Mouse (Mus musculus): ENCODE measurements around the gene Ltbp4. TPM values are rescaled to one million over a fixed set of nuclear protein-coding genes. Genes with fewer than 3 reads are reported as not detected.

The Ltbp4 gene
- polyA plus RNA-seq, 1 experiment from 2014 or later, result 10.8 TPM

DNA sequence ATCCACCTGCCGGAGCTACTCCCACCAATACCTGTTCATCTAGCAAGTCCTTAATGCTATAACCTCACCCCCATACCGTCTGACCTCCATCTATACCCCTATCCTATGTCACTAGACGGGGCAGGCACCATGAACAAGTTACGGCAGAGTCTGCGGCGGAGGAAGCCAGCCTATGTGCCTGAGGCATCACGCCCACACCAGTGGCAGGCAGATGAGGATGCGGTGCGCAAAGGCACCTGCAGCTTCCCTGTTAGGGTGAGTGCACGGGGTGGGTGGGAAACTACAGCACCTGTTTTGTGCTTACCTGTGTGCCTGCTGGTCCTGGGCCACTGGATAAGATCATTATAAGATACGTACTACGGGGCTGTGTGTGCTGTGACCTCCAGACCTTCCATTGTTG lies 72.7 kb downstream of the Ltbp4 start:
- DNase-seq (ENCODE audit: low spot score), result no peak
- no peak for ATAC-seq (ENCODE audit: insufficient number of reproducible peaks, low FRiP score, low TSS enrichment, low read depth)
- Histone ChIP-seq H3K9me3 (ENCODE audit: control insufficient read depth, low read length) (no peaks in the 10 kb centered on the region), H3K27ac (replicated peaks; ENCODE audit: low read depth, low read length) (no peak overlapping the region), H3K27me3 (ENCODE audit: control insufficient read depth, insufficient read depth, low read length) (no peaks in the 10 kb centered on the region), H3K36me3 (ENCODE audit: control insufficient read depth, insufficient read depth, low read length) (peaks cover 2% of the 10 kb centered on the region), H3K4me3 (ENCODE audit: low read depth, low read length) (no peak overlapping the region), H3K4me1 (ENCODE audit: control insufficient read depth, insufficient read depth, low read length) (peaks cover under 1% of the 10 kb centered on the region; the same call in 1 of the 2 replicates), H3K9ac (ENCODE audit: low read length) (no peak overlapping the region), H3K4me2 (ENCODE audit: low read depth, severe bottlenecking) (no peak overlapping the region)
- 90% methylated on average over 12 of the region's 12 CpGs for WGBS

DNA sequence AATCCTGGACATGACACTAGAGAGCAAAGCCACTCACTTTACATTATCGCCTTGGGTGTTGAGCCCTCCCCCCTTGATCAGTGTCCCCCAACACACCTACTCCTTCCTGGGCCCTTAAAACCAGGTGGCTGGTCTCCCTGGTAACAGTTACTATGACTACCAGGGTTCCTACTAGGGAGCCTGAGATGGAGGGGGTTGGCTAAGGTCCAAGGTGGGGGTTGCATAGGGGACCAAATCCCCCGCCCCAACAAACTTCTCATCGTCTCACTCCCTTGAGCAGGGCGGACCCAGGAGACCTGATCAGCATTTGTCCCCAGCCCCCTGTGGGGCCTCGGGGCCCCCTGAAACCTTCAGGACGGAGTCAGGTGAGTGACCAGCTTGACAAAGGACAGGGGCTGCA lies 75.6 kb downstream of the Ltbp4 start:
- Histone ChIP-seq H3K9me3 (ENCODE audit: control insufficient read depth, low read length) (no peaks in the 10 kb centered on the region), H3K9ac (ENCODE audit: low read length) (no peak overlapping the region), H3K4me2 (ENCODE audit: low read depth, severe bottlenecking) (no peak overlapping the region), H3K36me3 (ENCODE audit: control insufficient read depth, insufficient read depth, low read length) (peaks cover 1% of the 10 kb centered on the region; the same call in 1 of the 2 replicates), H3K27ac (replicated peaks; ENCODE audit: low read depth, low read length) (no peak overlapping the region), H3K27me3 (ENCODE audit: control insufficient read depth, insufficient read depth, low read length) (no peaks in the 10 kb centered on the region), H3K4me3 (ENCODE audit: low read depth, low read length) (no peak overlapping the region), H3K4me1 (ENCODE audit: control insufficient read depth, insufficient read depth, low read length) (peaks cover 19% of the 10 kb centered on the region)
- DNase-seq (ENCODE audit: low spot score), result no peak
- 85% methylated on average over 6 of the region's 6 CpGs for WGBS
- ATAC-seq (ENCODE audit: insufficient number of reproducible peaks, low FRiP score, low TSS enrichment, low read depth), result no peak

DNA sequence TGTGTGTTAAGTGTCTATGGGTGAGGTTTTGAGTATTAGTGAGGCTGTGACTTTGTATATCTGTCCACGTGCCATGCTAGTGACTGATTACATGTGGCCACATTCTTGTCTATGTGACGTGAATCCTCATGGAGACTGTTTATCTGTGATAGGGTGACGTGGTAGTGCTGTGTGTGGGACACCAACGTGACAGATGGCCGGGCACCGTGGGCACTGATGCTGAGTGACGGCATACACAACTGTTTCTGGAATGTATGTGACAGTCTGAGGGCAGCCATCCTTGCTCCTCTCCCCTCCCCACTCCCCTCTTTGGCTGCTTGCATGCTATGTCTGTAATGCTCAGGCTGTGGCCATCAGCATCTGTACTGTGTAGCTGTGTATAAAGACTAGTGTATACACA lies 76.6 kb downstream of the Ltbp4 start:
- H3K9me3 ChIP-seq (ENCODE audit: control insufficient read depth, low read length), result no peaks in the 10 kb centered on the region
- H3K4me1 ChIP-seq (ENCODE audit: control insufficient read depth, insufficient read depth, low read length), result peaks cover 19% of the 10 kb centered on the region
- no peak for DNase-seq (ENCODE audit: low spot score)
- peaks cover 2% of the 10 kb centered on the region; the same call in 1 of the 2 replicates for H3K36me3 ChIP-seq (ENCODE audit: control insufficient read depth, insufficient read depth, low read length)
- H3K4me3 ChIP-seq (ENCODE audit: low read depth, low read length), result no peak overlapping the region
- no peak for ATAC-seq (ENCODE audit: insufficient number of reproducible peaks, low FRiP score, low TSS enrichment, low read depth)
- no peaks in the 10 kb centered on the region for H3K27me3 ChIP-seq (ENCODE audit: control insufficient read depth, insufficient read depth, low read length)
- no peak overlapping the region for H3K27ac ChIP-seq (replicated peaks; ENCODE audit: low read depth, low read length)
- WGBS, result 94% methylated on average over 7 of the region's 7 CpGs
- no peak overlapping the region for H3K9ac ChIP-seq (ENCODE audit: low read length)
- H3K4me2 ChIP-seq (ENCODE audit: low read depth, severe bottlenecking), result no peak overlapping the region

DNA sequence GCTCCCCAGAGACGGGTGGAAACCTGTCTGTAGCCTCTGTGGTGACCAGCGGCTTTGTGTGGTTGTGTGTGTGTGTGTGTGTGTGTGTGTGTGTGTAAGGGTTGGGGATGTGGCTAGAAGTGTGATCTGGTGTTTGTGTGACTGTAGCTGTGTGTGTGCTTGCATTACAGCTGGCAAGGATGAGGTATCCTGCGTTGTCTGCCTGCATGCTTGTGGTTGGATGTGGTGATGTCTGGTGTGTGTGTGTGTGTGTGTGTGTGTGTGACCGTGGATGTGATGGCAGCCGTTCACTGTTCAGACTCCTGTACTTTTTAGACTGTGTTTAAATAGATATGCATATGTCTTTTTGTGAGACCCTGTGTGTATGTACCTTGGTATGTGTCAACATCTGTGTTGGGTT lies 77.7 kb downstream of the Ltbp4 start:
- ATAC-seq (ENCODE audit: insufficient number of reproducible peaks, low FRiP score, low TSS enrichment, low read depth) (no peak), DNase-seq (ENCODE audit: low spot score) (no peak)
- H3K27ac ChIP-seq (replicated peaks; ENCODE audit: low read depth, low read length), result no peak overlapping the region
- no peaks in the 10 kb centered on the region for H3K9me3 ChIP-seq (ENCODE audit: control insufficient read depth, low read length)
- H3K4me3 ChIP-seq (ENCODE audit: low read depth, low read length), result peak overlapping the region; percentile 63
- peak overlapping the region; percentile 69 for H3K4me2 ChIP-seq (ENCODE audit: low read depth, severe bottlenecking)
- WGBS, result 68% methylated on average over 5 of the region's 5 CpGs
- H3K4me1 ChIP-seq (ENCODE audit: control insufficient read depth, insufficient read depth, low read length), result peaks cover 19% of the 10 kb centered on the region
- peak overlapping the region; percentile 85 for H3K9ac ChIP-seq (ENCODE audit: low read length)
- H3K36me3 ChIP-seq (ENCODE audit: control insufficient read depth, insufficient read depth, low read length), result peaks cover 2% of the 10 kb centered on the region
- no peaks in the 10 kb centered on the region for H3K27me3 ChIP-seq (ENCODE audit: control insufficient read depth, insufficient read depth, low read length)

DNA sequence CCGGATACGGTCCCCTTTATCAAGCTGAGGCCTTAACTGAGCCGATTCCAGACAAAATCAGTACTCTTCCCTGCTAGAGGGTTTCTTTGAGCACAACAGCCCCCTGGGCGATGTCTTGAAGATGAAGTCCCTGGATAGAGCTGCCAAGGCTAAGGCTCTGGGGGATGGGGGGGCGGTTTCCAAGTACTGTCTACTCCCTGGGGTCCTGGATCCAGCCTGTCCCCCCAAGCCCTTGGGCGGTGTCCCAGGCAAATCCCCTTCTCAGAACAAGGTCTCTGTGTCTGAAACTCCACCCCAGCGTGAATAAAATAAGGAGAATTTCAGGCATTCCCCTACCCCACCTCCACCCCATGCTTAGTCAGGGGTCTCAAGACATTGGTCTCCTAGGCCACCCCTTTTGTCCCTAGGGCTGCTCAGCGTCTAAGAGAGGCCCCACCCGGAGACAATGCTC lies 78.2 kb downstream of the Ltbp4 start:
- peak; percentile 50 for DNase-seq (ENCODE audit: low spot score)
- H3K4me1 ChIP-seq (ENCODE audit: control insufficient read depth, insufficient read depth, low read length), result peaks cover 19% of the 10 kb centered on the region
- H3K4me2 ChIP-seq (ENCODE audit: low read depth, severe bottlenecking), result peak overlapping the region; percentile 69
- no peaks in the 10 kb centered on the region for H3K27me3 ChIP-seq (ENCODE audit: control insufficient read depth, insufficient read depth, low read length)
- no peak for ATAC-seq (ENCODE audit: insufficient number of reproducible peaks, low FRiP score, low TSS enrichment, low read depth)
- no peak overlapping the region for H3K27ac ChIP-seq (replicated peaks; ENCODE audit: low read depth, low read length)
- WGBS, result 7% methylated on average over 9 of the region's 9 CpGs
- no peaks in the 10 kb centered on the region for H3K9me3 ChIP-seq (ENCODE audit: control insufficient read depth, low read length)
- H3K9ac ChIP-seq (ENCODE audit: low read length), result peak overlapping the region; percentile 85
- peaks cover 2% of the 10 kb centered on the region for H3K36me3 ChIP-seq (ENCODE audit: control insufficient read depth, insufficient read depth, low read length)
- H3K4me3 ChIP-seq (ENCODE audit: low read depth, low read length), result peak overlapping the region; percentile 63

- peaks cover 19% of the 10 kb centered on the region for H3K4me1 ChIP-seq (ENCODE audit: control insufficient read depth, insufficient read depth, low read length)
- peak within 1 kb of the TSS; percentile 63 for H3K4me3 ChIP-seq (ENCODE audit: low read depth, low read length)
- no peaks in the 10 kb centered on the region for H3K27me3 ChIP-seq (ENCODE audit: control insufficient read depth, insufficient read depth, low read length)
- peak within 1 kb of the TSS; percentile 85 for H3K9ac ChIP-seq (ENCODE audit: low read length)
- 1% methylated on average over 39 of the region's 47 CpGs for WGBS
- H3K4me2 ChIP-seq (ENCODE audit: low read depth, severe bottlenecking), result peak within 1 kb of the TSS; percentile 69
- H3K9me3 ChIP-seq (ENCODE audit: control insufficient read depth, low read length), result no peaks in the 10 kb centered on the region
- H3K27ac ChIP-seq (replicated peaks; ENCODE audit: low read depth, low read length), result peak within 1 kb of the TSS; percentile 47; the same call in 1 of the 2 replicates
- DNase-seq (ENCODE audit: low spot score) (peak; percentile 96), ATAC-seq (ENCODE audit: insufficient number of reproducible peaks, low FRiP score, low TSS enrichment, low read depth) (peak; percentile 83)
- H3K36me3 ChIP-seq (ENCODE audit: control insufficient read depth, insufficient read depth, low read length), result peaks cover 2% of the 10 kb centered on the region
Observed at GRCm38 (mm10) chr7:27258205-27258899, 79.1 kb downstream of the Ltbp4 start, which contains the start of gene Numbl. Gene Numbl (plus strand): TSS chr7:27258433.

DNA sequence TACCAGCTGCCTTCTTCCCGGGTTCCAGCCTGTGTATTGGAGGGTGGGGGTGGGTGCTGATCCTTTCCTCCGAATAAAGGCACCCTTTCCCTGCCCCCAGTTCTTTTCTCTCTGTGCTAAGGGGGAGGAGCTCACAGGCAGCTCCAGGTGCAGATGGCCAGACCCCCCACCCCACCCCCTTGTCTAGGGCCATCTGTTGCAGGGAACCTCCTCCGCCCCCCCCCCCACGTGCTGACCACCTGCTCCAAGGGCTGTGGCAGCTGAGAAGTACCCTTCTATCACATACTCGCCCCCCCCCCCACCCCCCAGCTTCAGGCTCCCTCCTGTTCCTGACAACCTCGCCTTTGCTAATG lies 79.7 kb downstream of the Ltbp4 start:
- H3K4me3 ChIP-seq (ENCODE audit: low read depth, low read length), result peak overlapping the region; percentile 63
- peak overlapping the region; percentile 69 for H3K4me2 ChIP-seq (ENCODE audit: low read depth, severe bottlenecking)
- H3K4me1 ChIP-seq (ENCODE audit: control insufficient read depth, insufficient read depth, low read length), result peaks cover 19% of the 10 kb centered on the region
- no peaks in the 10 kb centered on the region for H3K27me3 ChIP-seq (ENCODE audit: control insufficient read depth, insufficient read depth, low read length)
- H3K9ac ChIP-seq (ENCODE audit: low read length), result no peak overlapping the region
- DNase-seq (ENCODE audit: low spot score), result peak; percentile 38
- peak; percentile 27 for ATAC-seq (ENCODE audit: insufficient number of reproducible peaks, low FRiP score, low TSS enrichment, low read depth)
- H3K9me3 ChIP-seq (ENCODE audit: control insufficient read depth, low read length), result no peaks in the 10 kb centered on the region
- H3K36me3 ChIP-seq (ENCODE audit: control insufficient read depth, insufficient read depth, low read length), result peaks cover 2% of the 10 kb centered on the region
- no peak overlapping the region for H3K27ac ChIP-seq (replicated peaks; ENCODE audit: low read depth, low read length)
- WGBS, result 4% methylated on average over 6 of the region's 6 CpGs

DNA sequence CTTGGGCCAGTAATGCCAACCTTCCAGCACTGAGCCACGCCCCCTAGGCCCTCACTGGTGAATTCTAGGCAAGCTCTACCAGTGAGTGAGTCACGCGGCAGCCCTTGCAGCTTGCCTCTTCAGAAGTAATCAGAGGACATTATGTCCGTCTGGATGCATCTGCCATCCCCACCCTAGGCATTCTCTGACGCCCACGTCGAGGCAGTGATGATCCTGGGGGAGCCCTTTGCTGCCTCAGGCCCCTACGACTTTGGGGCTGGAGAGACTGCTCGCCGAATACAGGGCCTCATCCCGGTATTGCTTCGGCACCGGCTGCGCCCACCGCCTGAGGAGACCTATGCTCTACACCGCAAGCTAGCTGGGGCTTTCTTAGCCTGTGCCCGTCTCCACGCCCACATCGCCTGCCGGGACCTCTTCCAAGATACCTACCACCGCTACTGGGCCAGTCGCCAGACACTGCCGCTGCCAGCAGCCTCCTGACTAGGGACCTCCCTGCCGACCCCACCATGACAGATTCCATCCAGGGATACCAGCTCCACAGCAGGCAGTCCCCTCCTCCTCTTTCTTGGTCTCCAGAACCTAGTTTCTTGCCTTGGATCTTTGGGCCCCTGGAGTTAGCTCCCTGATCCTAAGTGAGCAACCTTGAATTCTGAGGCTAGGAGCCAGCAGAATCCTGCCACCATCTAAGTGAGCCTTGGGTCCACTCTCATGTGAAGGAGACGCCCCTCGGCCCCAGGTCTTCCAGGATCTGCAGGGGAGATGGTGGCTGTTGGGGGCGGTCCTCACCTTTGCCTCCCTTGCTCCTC lies 80.2 kb downstream of the Ltbp4 start:
- 9% methylated on average over 27 of the region's 27 CpGs for WGBS
- ATAC-seq (ENCODE audit: insufficient number of reproducible peaks, low FRiP score, low TSS enrichment, low read depth), result no peak
- peak; percentile 34 for DNase-seq (ENCODE audit: low spot score)
- H3K27me3 ChIP-seq (ENCODE audit: control insufficient read depth, insufficient read depth, low read length), result no peaks in the 10 kb centered on the region
- peak overlapping the region; percentile 69 for H3K4me2 ChIP-seq (ENCODE audit: low read depth, severe bottlenecking)
- H3K36me3 ChIP-seq (ENCODE audit: control insufficient read depth, insufficient read depth, low read length), result peaks cover 2% of the 10 kb centered on the region
- no peak overlapping the region for H3K4me3 ChIP-seq (ENCODE audit: low read depth, low read length)
- no peaks in the 10 kb centered on the region for H3K9me3 ChIP-seq (ENCODE audit: control insufficient read depth, low read length)
- H3K9ac ChIP-seq (ENCODE audit: low read length), result 0 out of 2 replicates have a peak overlapping the region, but pooled peaks have one; percentile 17
- H3K4me1 ChIP-seq (ENCODE audit: control insufficient read depth, insufficient read depth, low read length), result peaks cover 19% of the 10 kb centered on the region
- no peak overlapping the region for H3K27ac ChIP-seq (replicated peaks; ENCODE audit: low read depth, low read length)
